Mouse (Mus musculus) cerebellum, adult 2 months (tissue): ENCODE data around the gene Trim8. TPM values are rescaled to one million over a fixed set of nuclear protein-coding genes. Genes with fewer than 3 reads are reported as not detected.

ENCODE experiments used
- DNase-seq, 2 experiments: peaks; one replicate each; pipeline ENCODE4 v3.0.0; 2021
- H3K27ac ChIP-seq: fragments of 200-500 bp; 2 replicates; pipeline ENCODE4 v1.5.1; 2012; ENCODE audit warnings: low read length, control low read depth, inconsistent platforms; ENCODE audit not compliant: insufficient read depth
- H3K27me3 ChIP-seq: fragments of 200-500 bp; 2 replicates; pipeline ENCODE4 v1.6.1; 2012; ENCODE audit warnings: inconsistent platforms, mild to moderate bottlenecking, low read length, moderate library complexity; ENCODE audit not compliant: control insufficient read depth, insufficient read depth
- H3K4me1 ChIP-seq: fragments of 200-500 bp; 2 replicates; pipeline ENCODE4 v1.6.1; 2011; ENCODE audit warnings: low read length; ENCODE audit not compliant: control insufficient read depth, insufficient read depth
- H3K4me3 ChIP-seq: fragments of 200-500 bp; replicated peaks from 2 replicates; pipeline ENCODE3; 2011; ENCODE audit warnings: mild to moderate bottlenecking, low read depth, low read length, control low read depth; ENCODE audit not compliant: insufficient read depth
- CTCF ChIP-seq: fragments of 200-500 bp; IDR thresholded peaks from 2 replicates; pipeline ENCODE4 v1.5.1; 2011; ENCODE audit warnings: low read depth, mild to moderate bottlenecking, control low read depth, low read length, moderate library complexity, borderline replicate concordance; ENCODE audit not compliant: insufficient read depth
- POLR2A ChIP-seq: fragments of 200-500 bp; IDR thresholded peaks from 2 replicates; pipeline ENCODE4 v1.6.1; 2011; ENCODE audit warnings: low read length, control low read depth, borderline replicate concordance; ENCODE audit not compliant: insufficient read depth
- WGBS: fragments of 180-500 bp; shearing (Covaris S2); methylation state at CpG from one replicate; pipeline ENCODE4 v1.1.7; 2018; 5-methylcytosine and 5-hydroxymethylcytosine counted together
- polyA plus RNA-seq: library from polyadenylated mRNA; depleted of rRNA; stranded (reverse); fragments of >200 nt; gene quantifications from 2 replicates; pipeline ENCODE4 v1.2.3, GENCODE M21; 2012

The Trim8 gene
- polyA plus RNA-seq, 1 experiment: 43.4 TPM

- peaks cover 27% of the 10 kb centered on the region for H3K4me1 ChIP-seq
- 31% methylated on average over 4 of the region's 4 CpGs for WGBS
- no peak for DNase-seq
- H3K4me3 ChIP-seq: no peak overlapping the region
- no peaks in the 10 kb centered on the region for H3K27me3 ChIP-seq
- no peak for TF ChIP-seq CTCF
- no peak for TF ChIP-seq POLR2A
- H3K27ac ChIP-seq: no peak overlapping the region
These were observed 19.7 kb upstream of the Trim8 start for GRCm38 (mm10) chr19:46481756-46482155.

GRCm38 (mm10) chr19:46482896-46483516 is 18.5 kb upstream of the Trim8 start:
- Histone ChIP-seq H3K27ac (no peak overlapping the region), H3K4me3 (no peak overlapping the region), H3K27me3 (no peaks in the 10 kb centered on the region), H3K4me1 (peaks cover 27% of the 10 kb centered on the region)
- TF ChIP-seq CTCF: peak; percentile 45; the same call in 1 of the 2 replicates
- TF ChIP-seq POLR2A: no peak
- WGBS: 28% methylated on average over 17 of the region's 17 CpGs
- no peak for DNase-seq

- H3K27ac ChIP-seq: peak overlapping the region; percentile 20
- H3K27me3 ChIP-seq: no peaks in the 10 kb centered on the region
- peak; percentile 60 to 64 for DNase-seq
- H3K4me3 ChIP-seq: no peak overlapping the region
- WGBS: 27% methylated on average over 15 of the region's 15 CpGs
- H3K4me1 ChIP-seq: peaks cover 27% of the 10 kb centered on the region
- TF ChIP-seq POLR2A (no peak), CTCF (no peak)
These were observed 17.7 kb upstream of the Trim8 start for GRCm38 (mm10) chr19:46483701-46484328.

GRCm38 (mm10) chr19:46484518-46484917 is 17.0 kb upstream of the Trim8 start:
- no peak overlapping the region for H3K4me3 ChIP-seq
- TF ChIP-seq CTCF: no peak
- TF ChIP-seq POLR2A: no peak

GRCm38 (mm10) chr19:46485847-46486246 is 15.7 kb upstream of the Trim8 start:
- DNase-seq: no peak
- Histone ChIP-seq H3K4me3 (no peak overlapping the region), H3K27me3 (no peaks in the 10 kb centered on the region), H3K27ac (no peak overlapping the region), H3K4me1 (peaks cover 27% of the 10 kb centered on the region)
- TF ChIP-seq CTCF (no peak), POLR2A (no peak)
- WGBS: 71% methylated on average over 9 of the region's 9 CpGs

More at GRCm38 (mm10) chr19:46484518-46484917, 17.0 kb upstream of the Trim8 start:
- peak overlapping the region; percentile 2; the same call in 1 of the 2 replicates for H3K27ac ChIP-seq
- no peaks in the 10 kb centered on the region for H3K27me3 ChIP-seq
- DNase-seq: peak; percentile 63 to 66
- WGBS: 10% methylated on average over 5 of the region's 5 CpGs
- peaks cover 27% of the 10 kb centered on the region for H3K4me1 ChIP-seq

GRCm38 (mm10) chr19:46486709-46487108 is 14.8 kb upstream of the Trim8 start:
- no peak for TF ChIP-seq POLR2A
- no peak for TF ChIP-seq CTCF
- no peaks in the 10 kb centered on the region for H3K27me3 ChIP-seq
- DNase-seq: no peak
- H3K27ac ChIP-seq: no peak overlapping the region
- H3K4me3 ChIP-seq: no peak overlapping the region
- WGBS: 76% methylated on average over 2 of the region's 2 CpGs
- peaks cover 27% of the 10 kb centered on the region for H3K4me1 ChIP-seq

- H3K4me1 ChIP-seq: peaks cover 4% of the 10 kb centered on the region
- TF ChIP-seq POLR2A (no peak), CTCF (no peak)
- WGBS: 100% methylated on average over 1 of the region's 1 CpGs
- H3K27me3 ChIP-seq: no peaks in the 10 kb centered on the region
- no peak overlapping the region for H3K27ac ChIP-seq
- H3K4me3 ChIP-seq: no peak overlapping the region
- DNase-seq: no peak
These were observed 12.1 kb upstream of the Trim8 start for GRCm38 (mm10) chr19:46489448-46489847.

- DNase-seq: no peak
- no peak for TF ChIP-seq CTCF
- no peak for TF ChIP-seq POLR2A
- no peaks in the 10 kb centered on the region for H3K27me3 ChIP-seq
- WGBS: 22% methylated on average over 2 of the region's 2 CpGs
- no peak overlapping the region for H3K4me3 ChIP-seq
- no peak overlapping the region for H3K27ac ChIP-seq
- H3K4me1 ChIP-seq: no peaks in the 10 kb centered on the region; the same call in 1 of the 2 replicates
These were observed 10.9 kb upstream of the Trim8 start for GRCm38 (mm10) chr19:46490634-46491033.
